Mouse (Mus musculus): ENCODE results near the gene Osbpl3.
"Not testable (repeated sequence)": the region's sequence is repeated elsewhere in the genome, so short reads cannot be mapped to it uniquely, and the experiment has no call there.

Gene Osbpl3

DNA sequence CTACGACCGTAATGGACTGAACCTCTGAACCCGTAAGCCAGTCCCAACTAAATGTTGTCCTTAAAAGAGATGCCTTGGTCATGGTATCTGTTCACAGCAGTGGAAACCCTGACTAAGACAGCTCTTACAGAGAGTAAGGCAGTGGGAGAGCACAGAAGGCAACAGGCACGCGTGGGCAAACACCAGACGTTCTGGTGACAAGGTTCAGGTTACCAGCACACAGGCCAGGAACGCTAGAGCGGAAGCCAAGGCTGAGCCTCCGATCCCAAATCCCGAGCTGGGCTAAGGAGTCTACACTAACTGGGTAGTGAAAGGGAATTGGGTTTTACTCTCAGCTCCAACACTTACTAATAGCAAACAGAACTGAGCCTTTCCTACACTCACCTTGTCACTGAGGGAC is 3.8 kb downstream of the Osbpl3 start:
- no peak for DNase-seq

DNA sequence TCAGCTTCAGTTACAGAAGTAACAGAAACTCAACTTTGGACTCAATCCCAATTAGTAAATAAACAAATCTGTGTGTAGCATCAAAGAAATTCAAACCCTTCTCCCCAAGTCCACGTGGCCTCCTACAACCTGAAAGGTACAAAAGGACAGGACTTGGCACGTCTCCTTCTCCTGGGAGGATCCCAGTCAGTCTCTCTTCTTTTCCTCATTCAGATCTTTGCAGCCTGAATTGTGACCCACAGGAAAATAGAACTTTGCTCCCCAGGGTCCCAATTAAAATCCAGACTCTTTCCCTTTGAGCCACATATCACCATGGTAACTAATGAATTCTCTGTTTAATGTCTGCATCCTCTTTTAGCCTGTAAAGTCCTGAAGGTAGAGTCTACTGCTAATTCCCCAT is 10.4 kb downstream of the Osbpl3 start:
- DNase-seq: no peak

- no peak for DNase-seq
These were observed 14.8 kb downstream of the Osbpl3 start for GRCm38 (mm10) chr6:50440966-50441862.

- no peak for DNase-seq
These were observed 15.8 kb downstream of the Osbpl3 start for GRCm38 (mm10) chr6:50440197-50440596.

- not testable (repeated sequence) for DNase-seq
These were observed 17.1 kb downstream of the Osbpl3 start for GRCm38 (mm10) chr6:50438900-50439299.

- DNase-seq: no peak
These were observed 18.2 kb downstream of the Osbpl3 start for GRCm38 (mm10) chr6:50437815-50438214.

GRCm38 (mm10) chr6:50436661-50437060 is 19.3 kb downstream of the Osbpl3 start:
- no peak for DNase-seq

GRCm38 (mm10) chr6:50432491-50432890 is 23.5 kb downstream of the Osbpl3 start:
- DNase-seq: no peak

- no peak for DNase-seq
These were observed 26.7 kb downstream of the Osbpl3 start for GRCm38 (mm10) chr6:50429299-50429698.

DNA sequence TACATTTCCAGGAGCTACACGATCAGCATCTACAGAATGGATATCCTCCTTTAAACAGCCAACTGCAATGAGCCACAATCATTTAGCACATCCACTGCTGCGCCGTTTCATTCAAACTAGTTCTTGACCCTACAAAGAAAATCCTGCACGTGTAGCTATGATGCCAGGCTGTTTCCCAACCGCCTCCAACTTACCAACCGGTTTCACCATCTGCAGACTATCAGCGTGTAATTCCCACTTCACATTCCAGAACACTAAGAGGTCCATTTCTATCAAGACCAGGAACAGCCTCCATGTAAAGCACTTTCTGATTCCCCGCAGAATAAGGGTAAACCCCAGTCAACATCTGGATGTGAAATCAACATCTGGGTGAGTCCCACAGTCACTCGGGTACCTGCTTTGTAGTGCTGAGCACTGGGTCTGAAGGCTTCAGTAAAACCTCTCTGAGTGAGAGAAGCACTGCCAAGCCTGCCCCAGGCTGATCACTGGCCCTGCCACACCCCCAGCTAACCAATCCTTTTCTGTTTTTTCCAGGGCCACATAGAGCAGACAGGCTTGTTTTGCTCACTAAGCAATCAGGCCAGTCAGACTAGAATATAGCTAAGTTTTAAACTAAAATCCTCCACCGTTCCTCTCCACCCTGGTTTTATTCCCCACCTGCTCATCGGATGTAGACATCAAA is 28.8 kb downstream of the Osbpl3 start:
- DNase-seq: no peak

DNA sequence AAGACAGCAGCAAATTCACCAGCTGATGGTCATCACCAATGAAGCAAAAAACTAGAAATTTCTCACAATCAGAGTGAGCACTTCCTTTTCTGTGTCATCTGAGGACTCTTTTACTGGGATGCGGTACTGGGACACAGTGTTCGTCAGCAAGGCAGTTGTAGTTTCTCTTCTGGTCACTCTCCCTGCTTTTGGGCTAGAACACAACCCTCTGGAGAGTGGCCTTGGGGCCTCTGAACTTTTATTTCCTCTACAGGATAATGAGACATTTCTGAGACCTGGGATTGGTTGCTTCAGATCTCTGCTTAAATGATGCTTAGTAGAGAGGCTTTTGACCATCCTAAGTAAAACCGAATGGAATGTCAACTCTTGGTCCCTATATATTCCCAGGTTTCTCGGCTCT is 29.4 kb downstream of the Osbpl3 start:
- no peak for DNase-seq

DNA sequence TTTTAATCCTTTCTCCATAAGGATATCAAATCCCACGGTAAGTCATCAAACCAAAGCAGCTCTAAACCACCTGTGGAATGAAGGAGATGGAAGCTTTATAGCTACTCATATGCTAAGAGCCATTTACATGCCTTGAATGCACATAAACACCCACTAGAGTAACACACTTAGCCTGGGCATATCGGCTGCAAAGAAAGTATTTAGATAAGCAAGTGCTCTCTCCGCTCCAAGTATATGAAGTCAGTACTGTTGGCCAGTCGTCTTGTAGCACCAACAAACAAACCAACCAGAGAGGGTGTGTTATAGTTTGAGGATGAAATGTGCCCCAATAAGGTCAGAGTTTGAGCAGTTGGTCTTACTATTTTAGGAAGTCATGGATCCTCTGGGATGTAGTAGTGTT is 31.7 kb downstream of the Osbpl3 start:
- DNase-seq: no peak

- DNase-seq: no peak
These were observed 35.6 kb downstream of the Osbpl3 start for GRCm38 (mm10) chr6:50420413-50420812.

GRCm38 (mm10) chr6:50419518-50420290 is 36.3 kb downstream of the Osbpl3 start:
- DNase-seq: no peak

DNA sequence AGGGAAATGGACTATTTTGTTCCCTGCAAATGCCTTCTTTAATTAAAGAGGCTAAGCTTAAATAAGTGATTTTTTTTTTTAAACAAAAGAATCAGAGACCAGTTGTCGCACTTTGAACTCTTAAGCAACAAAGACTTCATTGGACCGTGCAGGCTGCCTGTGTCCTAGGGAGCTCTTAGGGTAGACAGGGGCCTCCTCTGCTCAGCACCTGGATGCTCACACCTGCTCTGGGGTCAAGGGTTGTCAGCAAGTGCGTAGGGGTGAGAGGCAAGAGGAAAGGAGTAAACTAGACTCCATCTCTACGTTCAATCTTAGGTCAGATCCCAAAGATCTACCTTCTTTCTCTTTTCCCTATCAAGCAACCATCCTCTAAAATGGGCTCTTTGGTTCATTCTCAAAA is 37.0 kb downstream of the Osbpl3 start:
- DNase-seq: no peak

DNA sequence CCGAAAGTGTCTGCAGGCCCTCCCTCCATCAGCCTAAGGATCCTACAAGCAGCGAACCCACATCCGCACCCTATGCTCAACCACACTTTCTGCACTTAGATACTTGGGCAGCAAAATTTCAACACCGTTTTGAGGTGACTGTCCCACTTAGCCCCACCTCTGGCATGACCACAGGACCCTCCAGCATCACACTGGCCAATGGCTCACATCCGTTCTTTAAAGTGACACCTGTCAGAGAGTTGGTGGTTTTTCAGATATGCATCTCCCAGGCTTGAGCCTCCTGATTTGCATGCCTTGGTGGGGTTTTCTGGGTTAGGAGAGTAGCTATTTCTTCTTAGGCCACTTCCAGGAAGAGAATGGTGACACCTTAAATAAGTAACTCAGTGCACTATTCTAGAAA is 39.1 kb downstream of the Osbpl3 start:
- no peak for DNase-seq

- no peak for DNase-seq
These were observed 40.6 kb downstream of the Osbpl3 start for GRCm38 (mm10) chr6:50415431-50415830.

DNA sequence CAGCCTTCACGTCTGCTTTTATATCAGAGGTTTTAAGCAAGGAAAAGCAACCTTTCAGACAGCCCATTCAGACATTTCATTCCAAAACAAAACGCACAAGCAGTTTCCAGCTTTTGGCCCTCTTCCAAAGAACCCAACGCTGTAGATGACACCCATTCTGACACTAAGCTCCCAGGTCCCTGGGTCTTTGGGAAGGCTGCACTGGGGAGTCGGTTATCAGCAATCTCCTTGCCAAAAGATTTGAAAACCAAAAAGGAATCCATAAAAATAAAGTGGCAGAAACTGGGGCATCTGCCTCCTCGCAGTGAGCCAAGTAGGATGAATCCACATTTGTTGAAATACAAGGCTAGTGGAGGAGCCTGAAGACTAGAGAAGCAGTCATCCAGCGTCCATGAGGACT is 41.5 kb downstream of the Osbpl3 start:
- no peak for DNase-seq

DNA sequence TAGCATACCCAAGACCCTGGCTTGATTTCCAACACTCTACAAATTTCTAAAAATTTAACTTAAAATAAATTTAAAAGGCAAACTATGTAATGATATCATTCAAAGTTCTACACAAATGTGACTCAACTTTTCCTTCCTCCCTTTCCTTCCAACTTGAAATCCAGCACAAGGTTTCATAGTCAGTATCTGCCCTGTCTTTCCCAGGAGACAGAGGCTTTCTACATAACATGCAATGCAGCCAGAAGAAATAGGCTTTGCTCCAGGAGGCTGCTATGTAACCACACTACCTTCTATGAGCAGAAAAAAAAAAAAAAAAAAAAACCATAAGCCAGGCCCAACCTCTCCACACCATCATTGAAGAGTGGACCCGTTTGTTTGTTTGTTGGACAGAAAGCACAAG is 42.6 kb downstream of the Osbpl3 start:
- no peak for DNase-seq

DNA sequence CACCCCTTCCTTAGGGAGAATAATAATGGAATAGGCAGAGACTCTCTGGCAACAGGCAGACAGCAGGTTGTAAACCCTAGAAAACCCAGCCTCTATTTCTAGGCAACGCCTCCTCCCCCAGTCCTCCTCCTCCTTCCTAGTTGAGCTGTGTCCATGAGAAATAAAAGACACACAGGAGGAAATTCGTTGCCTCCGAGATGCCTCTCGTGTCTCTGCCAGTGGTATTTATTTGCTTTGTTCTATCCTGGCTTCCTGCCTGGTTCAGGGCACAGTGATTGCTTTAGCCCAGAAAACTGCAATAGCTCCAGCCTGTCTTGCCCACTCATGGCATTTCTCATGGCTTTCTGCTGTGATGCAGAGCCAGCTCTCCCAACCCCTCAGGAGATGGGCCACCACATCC is 43.8 kb downstream of the Osbpl3 start:
- peak; percentile 30 to 46 for DNase-seq

DNA sequence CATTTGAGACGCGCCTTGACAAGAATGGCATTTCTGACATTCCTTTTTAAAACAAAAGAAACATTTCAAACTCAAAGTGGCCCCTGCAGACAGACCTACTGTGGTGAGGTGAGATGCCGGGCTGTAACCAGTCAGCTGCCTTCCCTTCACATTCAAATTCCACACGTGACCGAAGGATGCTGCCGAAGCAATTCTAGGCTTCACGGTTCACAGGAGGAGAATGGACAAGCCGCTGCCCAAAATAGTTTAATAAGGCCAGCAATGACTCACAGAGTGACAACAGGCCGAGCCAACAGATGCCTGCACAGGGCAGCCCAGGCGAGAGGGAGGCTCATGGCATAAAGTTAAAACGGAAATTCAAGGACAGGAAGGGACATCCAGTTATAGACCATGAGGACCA is 51.3 kb downstream of the Osbpl3 start:
- DNase-seq: peak; percentile 63 to 64

GRCm38 (mm10) chr6:50403524-50403923 is 52.5 kb downstream of the Osbpl3 start:
- no peak for DNase-seq

DNA sequence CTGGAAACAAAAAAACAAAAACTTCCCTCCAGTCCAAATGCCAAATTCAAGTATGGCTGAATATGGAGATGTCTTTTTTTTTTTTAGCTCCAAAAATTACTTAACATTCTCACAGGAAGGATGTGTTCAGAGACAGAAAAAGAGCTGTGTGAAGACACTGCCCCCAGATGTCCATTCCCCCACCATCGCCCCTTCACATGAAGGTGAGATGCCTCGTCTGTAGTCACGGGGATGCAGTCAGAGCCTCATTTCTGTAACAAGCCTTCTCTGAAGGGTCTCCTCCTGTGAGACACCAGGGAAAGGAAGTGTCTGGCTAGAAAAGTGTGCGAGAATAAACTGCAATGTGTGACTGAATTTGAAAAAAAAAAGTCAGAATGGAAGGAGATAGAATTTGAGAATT is 53.1 kb downstream of the Osbpl3 start:
- no peak for DNase-seq

- DNase-seq: no peak
These were observed 55.8 kb downstream of the Osbpl3 start for GRCm38 (mm10) chr6:50400234-50400633.
